Mouse (Mus musculus) heart, postnatal 0 days (tissue): ENCODE data around the gene Mindy4. TPM values are rescaled to one million over a fixed set of nuclear protein-coding genes. Genes with fewer than 3 reads are reported as not detected.

ENCODE experiments used
- ATAC-seq: fragments of 200-750 bp; cut with Nextera tagmentation; 2 replicates; pipeline ENCODE4 v1.8.0; 2017; ENCODE audit warnings: low read depth, moderate number of reproducible peaks, moderate library complexity; ENCODE audit not compliant: insufficient read depth
- DNase-seq: peaks from one replicate; pipeline ENCODE4 v3.0.0-alpha.2; 2016; ENCODE audit warnings: low spot score
- H3K27ac ChIP-seq: fragments of 300-500 bp; sonication (generic); 2 replicates; pipeline ENCODE4 v1.5.1; 2014; ENCODE audit warnings: low read depth, mild to moderate bottlenecking
- H3K27me3 ChIP-seq: fragments of 300-500 bp; sonication (generic); 2 replicates; pipeline ENCODE4 v1.6.1; 2014; ENCODE audit warnings: low read length, mixed read lengths; ENCODE audit not compliant: control insufficient read depth, insufficient read depth
- H3K36me3 ChIP-seq: fragments of 300-500 bp; sonication (generic); replicated peaks from 2 replicates; pipeline ENCODE4 v1.6.1; 2014; ENCODE audit warnings: low read length, mixed read lengths; ENCODE audit not compliant: control insufficient read depth, insufficient read depth
- H3K4me1 ChIP-seq: fragments of 300-500 bp; sonication (generic); 2 replicates; pipeline ENCODE4 v1.6.1; 2014; ENCODE audit warnings: antibody characterized with exemption; ENCODE audit not compliant: control insufficient read depth, insufficient read depth
- H3K4me2 ChIP-seq: fragments of 300-500 bp; sonication (generic); 2 replicates; pipeline ENCODE4 v1.6.1; 2014; ENCODE audit warnings: low read depth, mild to moderate bottlenecking, low read length, moderate library complexity
- H3K4me3 ChIP-seq: fragments of 300-500 bp; sonication (generic); 2 replicates; pipeline ENCODE4 v1.5.1; 2014; ENCODE audit warnings: low read depth, low read length
- H3K9ac ChIP-seq: fragments of 300-500 bp; sonication (generic); replicated peaks from 2 replicates; pipeline ENCODE4 v1.6.1; 2014; ENCODE audit warnings: low read depth, low read length, mixed read lengths
- H3K9me3 ChIP-seq: fragments of 300-500 bp; sonication (generic); replicated peaks from 2 replicates; pipeline ENCODE4 v1.6.1; 2016; ENCODE audit warnings: low read length; ENCODE audit not compliant: control insufficient read depth
- CTCF ChIP-seq: IDR thresholded peaks from 2 replicates; pipeline ENCODE4 v1.5.1; 2016; ENCODE audit warnings: antibody characterized with exemption, control low read depth, low read depth
- EP300 ChIP-seq: IDR thresholded peaks from 2 replicates; pipeline ENCODE4 v1.6.1; 2016; ENCODE audit warnings: antibody characterized with exemption, low read depth
- WGBS: fragments of 180-500 bp; shearing (Covaris S2); extraction: QIAGEN DNeasy Blood & Tissue Kit; methylation state at CpG from one replicate; pipeline ENCODE4 v1.1.7; 2014; 5-methylcytosine and 5-hydroxymethylcytosine counted together
- polyA plus RNA-seq: library from polyadenylated mRNA; unstranded; fragments of >200 nt; fragmentation: Nextera tagmentation; extraction: Ambion mirVana; gene quantifications from 2 replicates; pipeline ENCODE4 v1.2.1, GENCODE M21; 2015
- total RNA-seq: library from RNA; depleted of rRNA; stranded (reverse); fragments of >200 nt; gene quantifications from 2 replicates; pipeline ENCODE4 v1.2.3, GENCODE M21; 2014; ENCODE audit warnings: low replicate concordance; rRNA removed

Mindy4 gene
- total RNA-seq: 12.0 and 31.2 TPM in 2 replicates
- polyA plus RNA-seq: 3.3 and 3.9 TPM in 2 replicates

DNA sequence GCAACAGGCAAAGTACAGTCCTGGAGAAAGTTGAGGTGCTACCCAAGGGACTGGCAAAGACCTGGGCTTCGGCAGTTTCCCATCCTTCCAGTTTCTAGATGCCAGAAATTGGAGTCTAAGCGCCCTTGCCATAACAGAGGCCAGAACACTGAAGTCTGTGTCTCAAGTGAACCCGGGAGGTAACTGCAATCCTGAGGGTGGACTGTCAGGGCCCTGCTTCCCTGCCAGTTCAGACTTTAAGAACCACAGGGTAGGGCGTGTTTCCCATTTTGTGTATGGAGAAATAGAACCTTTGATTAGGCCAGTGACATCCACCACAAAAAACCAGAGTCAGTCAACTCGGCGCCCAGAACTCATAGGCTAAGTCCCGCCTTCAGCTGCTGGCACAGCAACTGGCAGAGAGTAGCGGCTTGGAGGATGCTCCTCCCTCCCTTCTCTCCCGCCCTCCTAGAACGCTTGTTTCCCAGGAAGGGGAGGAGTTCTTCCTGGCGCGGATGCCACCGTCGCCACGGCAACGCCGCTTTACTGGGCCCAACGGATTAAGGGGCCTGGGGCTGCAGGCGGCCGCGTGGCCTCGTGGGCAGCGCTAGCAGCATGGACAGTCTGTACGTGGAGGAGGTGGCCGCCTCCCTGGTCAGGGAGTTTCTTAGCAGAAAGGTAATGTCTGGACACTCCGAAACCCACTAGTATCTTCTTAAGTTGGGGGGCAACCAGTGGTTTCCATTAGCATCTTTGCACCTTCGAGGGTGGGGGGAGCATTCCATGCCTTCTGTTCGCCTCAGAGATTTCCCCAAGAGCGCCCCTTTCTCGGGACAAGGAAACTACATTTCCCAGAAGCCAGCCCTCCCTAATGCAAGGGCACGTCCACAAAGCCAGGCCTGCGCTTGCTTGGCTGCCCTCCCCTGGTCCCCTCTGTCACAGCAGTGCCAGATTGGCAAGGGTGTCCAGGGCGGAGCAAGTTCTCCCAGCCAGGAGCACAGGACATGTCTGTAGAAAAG, at the start of gene Mindy4:
Gene Mindy4, plus strand, starts transcription at position 471 of the 998 bp plus-strand sequence.
- H3K4me1 ChIP-seq: peaks cover 9% of the 10 kb centered on the region; the same call in 1 of the 2 replicates
- H3K4me3 ChIP-seq: peak within 1 kb of the TSS; percentile 61
- peak within 1 kb of the TSS; percentile 72 for H3K4me2 ChIP-seq
- TF ChIP-seq EP300: no peak
- TF ChIP-seq CTCF: peak; percentile 43
- H3K27ac ChIP-seq: peak within 1 kb of the TSS; percentile 76
- H3K9ac ChIP-seq: peak within 1 kb of the TSS; percentile 47; the same call in 1 of the 2 replicates
- H3K36me3 ChIP-seq: no peaks in the 10 kb centered on the region
- no peaks in the 10 kb centered on the region for H3K9me3 ChIP-seq
- ATAC-seq (peak; percentile 98), DNase-seq (peak; percentile 96)
- H3K27me3 ChIP-seq: no peaks in the 10 kb centered on the region
- WGBS: 5% methylated on average over 32 of the region's 33 CpGs

GRCm38 (mm10) chr6:55159256-55159655, 43.9 kb upstream of the Mindy4 start:
- Histone ChIP-seq H3K4me1 (no peaks in the 10 kb centered on the region), H3K9ac (no peak overlapping the region), H3K4me2 (no peak overlapping the region), H3K36me3 (no peaks in the 10 kb centered on the region), H3K27me3 (0 out of 2 replicates have a peak, but pooled peaks cover 5% of the 10 kb centered on the region), H3K9me3 (no peaks in the 10 kb centered on the region), H3K4me3 (no peak overlapping the region), H3K27ac (no peak overlapping the region)
- DNase-seq: no peak
- no peak for ATAC-seq
- WGBS: 95% methylated on average over 1 of the region's 1 CpGs
- TF ChIP-seq CTCF (no peak), EP300 (no peak)

DNA sequence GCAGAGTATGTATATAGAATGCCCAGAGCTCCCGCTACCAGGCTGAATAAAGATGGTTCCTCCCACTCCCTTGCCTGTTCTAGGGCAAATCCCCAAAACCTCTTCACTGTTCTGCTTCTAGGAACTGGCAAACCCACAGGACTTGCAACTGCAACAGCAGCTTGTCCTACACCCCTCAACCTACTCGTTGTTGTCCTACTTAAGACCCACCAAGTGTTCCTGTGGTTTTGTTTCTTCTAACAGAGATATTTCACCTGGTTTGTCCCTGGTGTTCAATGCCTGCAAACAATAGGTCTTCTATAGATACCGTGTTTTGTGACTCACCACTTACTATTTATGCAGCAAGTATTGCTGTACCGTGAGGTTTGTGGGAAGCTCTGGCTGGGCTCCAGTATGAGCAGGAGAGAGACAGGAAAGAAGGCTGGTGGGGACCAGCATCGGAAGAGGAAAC, 41.8 kb upstream of the Mindy4 start:
- DNase-seq (no peak), ATAC-seq (no peak)
- Histone ChIP-seq H3K27ac (no peak overlapping the region), H3K36me3 (no peaks in the 10 kb centered on the region), H3K4me3 (no peak overlapping the region), H3K9ac (no peak overlapping the region), H3K27me3 (0 out of 2 replicates have a peak, but pooled peaks cover 5% of the 10 kb centered on the region), H3K4me1 (no peaks in the 10 kb centered on the region), H3K4me2 (no peak overlapping the region), H3K9me3 (no peaks in the 10 kb centered on the region)
- WGBS: 44% methylated on average over 5 of the region's 5 CpGs
- no peak for TF ChIP-seq CTCF
- TF ChIP-seq EP300: no peak

GRCm38 (mm10) chr6:55163046-55163584, 40.1 kb upstream of the Mindy4 start:
- H3K9ac ChIP-seq: no peak overlapping the region
- no peak overlapping the region for H3K4me2 ChIP-seq
- ATAC-seq (no peak), DNase-seq (no peak)
- WGBS: 86% methylated on average over 8 of the region's 8 CpGs
- H3K36me3 ChIP-seq: no peaks in the 10 kb centered on the region
- H3K27me3 ChIP-seq: 0 out of 2 replicates have a peak, but pooled peaks cover 5% of the 10 kb centered on the region
- H3K4me1 ChIP-seq: no peaks in the 10 kb centered on the region
- H3K4me3 ChIP-seq: no peak overlapping the region
- no peak for TF ChIP-seq EP300
- no peak for TF ChIP-seq CTCF
- no peaks in the 10 kb centered on the region for H3K9me3 ChIP-seq
- H3K27ac ChIP-seq: no peak overlapping the region

DNA sequence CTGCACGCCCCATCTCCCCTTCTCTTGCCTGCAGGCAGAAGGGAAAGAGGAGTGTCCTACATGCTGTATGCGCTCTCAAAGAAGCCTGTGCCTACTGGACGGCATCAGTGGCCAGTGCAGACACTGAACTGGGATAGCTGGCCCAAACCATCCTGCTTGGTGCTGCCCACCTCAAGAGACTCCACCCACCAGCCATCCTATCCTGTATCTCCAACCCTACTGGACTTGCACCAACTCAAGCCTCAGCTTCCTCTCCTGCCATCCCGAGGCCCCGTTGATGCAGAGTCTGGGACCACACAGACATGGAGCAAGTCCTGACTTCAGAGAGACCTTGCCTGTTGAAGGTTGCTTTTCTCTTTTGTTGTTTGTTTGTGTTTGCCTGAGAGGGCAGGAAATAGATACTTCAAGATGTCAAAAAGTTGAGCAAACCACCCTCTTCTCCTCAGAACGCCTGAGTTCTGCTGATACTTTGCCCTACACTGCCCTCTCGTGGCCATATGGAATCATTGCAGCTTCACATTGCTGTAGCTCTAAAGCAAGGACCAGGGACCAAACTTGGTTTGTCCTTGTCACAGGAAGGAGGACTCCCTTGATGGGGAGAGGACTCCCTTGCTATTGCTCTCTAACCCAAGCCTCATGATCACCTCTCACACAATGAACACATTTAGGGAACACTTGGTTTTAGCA, 36.3 kb upstream of the Mindy4 start:
- no peak for TF ChIP-seq EP300
- peak; percentile 96 for TF ChIP-seq CTCF
- Histone ChIP-seq H3K36me3 (no peaks in the 10 kb centered on the region), H3K4me1 (no peaks in the 10 kb centered on the region), H3K4me2 (no peak overlapping the region), H3K27ac (no peak overlapping the region), H3K9me3 (no peaks in the 10 kb centered on the region), H3K27me3 (0 out of 2 replicates have a peak, but pooled peaks cover 3% of the 10 kb centered on the region), H3K9ac (no peak overlapping the region), H3K4me3 (no peak overlapping the region)
- 55% methylated on average over 7 of the region's 7 CpGs for WGBS
- DNase-seq: peak; percentile 25
- no peak for ATAC-seq
